Mouse (Mus musculus) liver, embryonic 14.5 days (tissue): ENCODE results near the gene Csf1.

ENCODE experiments used
- CTCF ChIP-seq: IDR thresholded peaks from 2 replicates; pipeline ENCODE4 v1.5.1; 2016; ENCODE audit warnings: antibody characterized with exemption, low read depth, control low read depth
- EP300 ChIP-seq: IDR thresholded peaks from 2 replicates; pipeline ENCODE4 v1.6.1; 2016; ENCODE audit warnings: antibody characterized with exemption, low read depth

- no peak for TF ChIP-seq EP300
- TF ChIP-seq CTCF: no peak
Observed at GRCm38 (mm10) chr3:107755702-107756480, 4.4 kb downstream of the Csf1 start.
